Mouse (Mus musculus) heart, embryonic 16.5 days (tissue): Measurements from ENCODE around the gene Herc3. TPM values are rescaled to one million over a fixed set of nuclear protein-coding genes. Genes with fewer than 3 reads are reported as not detected.

Experiments
- ATAC-seq: fragments of 200-750 bp; cut with Nextera tagmentation; replicated peaks from 2 replicates; pipeline ENCODE4 v1.8.0; 2017; ENCODE audit warnings: moderate number of reproducible peaks; ENCODE audit not compliant: insufficient read depth, low FRiP score; ENCODE audit errors: extremely low read depth
- H3K27ac ChIP-seq: fragments of 300-500 bp; sonication (generic); 2 replicates; pipeline ENCODE4 v1.5.1; 2014; ENCODE audit warnings: mild to moderate bottlenecking, low read length, control low read depth, moderate library complexity
- H3K27me3 ChIP-seq: fragments of 300-500 bp; sonication (generic); 2 replicates; pipeline ENCODE4 v1.6.1; 2014; ENCODE audit warnings: low read length, mixed read lengths; ENCODE audit not compliant: control insufficient read depth, insufficient read depth
- H3K36me3 ChIP-seq: fragments of 300-500 bp; sonication (generic); 2 replicates; pipeline ENCODE4 v1.6.1; 2014; ENCODE audit not compliant: control insufficient read depth, insufficient read depth
- H3K4me1 ChIP-seq: fragments of 300-500 bp; sonication (generic); 2 replicates; pipeline ENCODE4 v1.6.1; 2014; ENCODE audit warnings: low read length, mixed read lengths; ENCODE audit not compliant: control insufficient read depth, insufficient read depth
- H3K4me2 ChIP-seq: fragments of 300-500 bp; sonication (generic); 2 replicates; pipeline ENCODE4 v1.6.1; 2014; ENCODE audit warnings: low read depth, mild to moderate bottlenecking, control low read depth, low read length
- H3K4me3 ChIP-seq: fragments of 300-500 bp; sonication (generic); 2 replicates; pipeline ENCODE4 v1.5.1; 2014; ENCODE audit warnings: mild to moderate bottlenecking, control low read depth, low read length
- H3K9ac ChIP-seq: fragments of 300-500 bp; sonication (generic); 2 replicates; pipeline ENCODE4 v1.6.1; 2014; ENCODE audit warnings: low read length, control low read depth
- H3K9me3 ChIP-seq: fragments of 300-500 bp; sonication (generic); replicated peaks from 2 replicates; pipeline ENCODE4 v1.6.1; 2016; ENCODE audit warnings: low read length; ENCODE audit not compliant: control insufficient read depth
- WGBS: fragments of 180-500 bp; shearing (Covaris S2); extraction: QIAGEN DNeasy Blood & Tissue Kit; methylation state at CpG from one replicate; pipeline ENCODE4 v1.1.7; 2014; 5-methylcytosine and 5-hydroxymethylcytosine counted together
- polyA plus RNA-seq: library from polyadenylated mRNA; unstranded; fragments of >200 nt; fragmentation: Nextera tagmentation; extraction: Ambion mirVana; gene quantifications from 2 replicates; pipeline ENCODE4 v1.2.1, GENCODE M21; 2015

Herc3 gene
- polyA plus RNA-seq, 1 experiment from 2014 or later, result 42.4 TPM

DNA sequence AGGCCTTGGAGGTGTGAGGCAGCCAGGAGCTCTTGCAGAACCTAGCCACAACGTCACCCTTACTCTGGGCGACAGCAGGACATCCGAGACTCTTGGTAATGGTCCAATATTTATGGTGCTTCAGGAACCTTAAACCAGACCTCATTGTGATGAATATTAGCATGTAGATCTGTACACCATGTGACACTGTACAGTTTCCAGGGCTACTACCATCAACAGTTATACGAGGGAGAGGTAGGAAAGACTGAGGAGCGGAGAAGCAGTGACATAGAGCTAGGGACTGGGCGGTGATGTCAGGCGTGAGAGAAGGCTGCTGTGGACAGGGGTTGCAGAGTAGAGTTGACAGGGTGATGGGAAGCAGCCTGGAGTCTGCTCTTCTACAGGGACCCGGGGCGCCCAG is 48.7 kb downstream of the Herc3 start:
- Histone ChIP-seq H3K36me3 (peaks cover 12% of the 10 kb centered on the region), H3K4me2 (no peak overlapping the region), H3K27me3 (no peaks in the 10 kb centered on the region), H3K27ac (no peak overlapping the region), H3K9me3 (no peaks in the 10 kb centered on the region), H3K4me3 (no peak overlapping the region), H3K4me1 (0 out of 2 replicates have a peak, but pooled peaks cover 4% of the 10 kb centered on the region), H3K9ac (no peak overlapping the region)
- WGBS, result 86% methylated on average over 9 of the region's 9 CpGs
- ATAC-seq, result no peak

DNA sequence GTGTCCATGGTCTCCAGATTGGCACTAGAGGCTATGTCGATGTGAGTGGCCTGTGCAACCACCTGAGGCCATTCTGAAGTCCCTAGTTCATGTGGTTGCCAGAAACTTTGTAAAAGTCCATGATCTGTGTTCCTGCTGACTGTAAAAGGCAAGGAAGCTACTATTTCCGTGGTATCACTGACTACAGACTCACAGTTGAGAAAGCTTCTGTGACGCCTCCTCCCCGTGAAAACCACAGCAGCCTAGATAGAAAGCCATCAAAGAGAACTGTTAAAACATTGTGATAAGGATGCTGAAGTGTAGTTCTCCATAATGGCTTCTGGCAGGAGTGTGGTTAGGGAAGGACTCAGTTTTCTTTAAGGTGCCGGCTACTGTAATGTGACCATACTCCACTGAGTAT is 49.6 kb downstream of the Herc3 start:
- WGBS, result 53% methylated on average over 5 of the region's 5 CpGs
- no peak overlapping the region for H3K27ac ChIP-seq
- no peak overlapping the region for H3K9ac ChIP-seq
- no peak; the same call in 1 of the 2 replicates for ATAC-seq
- peaks cover 11% of the 10 kb centered on the region; the same call in 1 of the 2 replicates for H3K36me3 ChIP-seq
- H3K27me3 ChIP-seq, result no peaks in the 10 kb centered on the region
- H3K9me3 ChIP-seq, result no peaks in the 10 kb centered on the region
- 0 out of 2 replicates have a peak, but pooled peaks cover 4% of the 10 kb centered on the region for H3K4me1 ChIP-seq
- H3K4me2 ChIP-seq, result no peak overlapping the region
- H3K4me3 ChIP-seq, result no peak overlapping the region

DNA sequence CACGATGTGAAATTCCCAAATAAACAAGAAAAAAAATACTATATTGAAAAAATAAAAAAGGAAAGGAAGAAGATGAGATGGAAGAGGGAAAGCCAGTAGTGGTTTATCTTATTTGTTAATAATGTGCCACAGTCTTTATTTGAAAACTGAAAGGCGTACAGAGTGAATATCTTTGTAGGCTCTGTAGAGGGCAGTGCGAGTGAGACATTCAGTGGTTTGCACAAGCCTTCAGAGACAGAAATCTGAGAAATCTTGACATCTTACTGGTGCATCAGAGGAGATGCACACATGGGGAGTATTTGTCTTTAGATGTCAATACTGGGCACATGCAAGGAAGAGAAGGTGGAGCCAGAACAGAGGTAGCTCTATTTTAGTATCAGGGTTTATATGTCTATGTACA is 50.1 kb downstream of the Herc3 start:
- no peaks in the 10 kb centered on the region for H3K27me3 ChIP-seq
- no peak overlapping the region for H3K9ac ChIP-seq
- H3K4me2 ChIP-seq, result no peak overlapping the region
- no peak for ATAC-seq
- no peaks in the 10 kb centered on the region for H3K9me3 ChIP-seq
- H3K27ac ChIP-seq, result no peak overlapping the region
- 0 out of 2 replicates have a peak, but pooled peaks cover 4% of the 10 kb centered on the region for H3K4me1 ChIP-seq
- H3K36me3 ChIP-seq, result peaks cover 8% of the 10 kb centered on the region; the same call in 1 of the 2 replicates
- no peak overlapping the region for H3K4me3 ChIP-seq
- WGBS, result 87% methylated on average over 3 of the region's 3 CpGs

DNA sequence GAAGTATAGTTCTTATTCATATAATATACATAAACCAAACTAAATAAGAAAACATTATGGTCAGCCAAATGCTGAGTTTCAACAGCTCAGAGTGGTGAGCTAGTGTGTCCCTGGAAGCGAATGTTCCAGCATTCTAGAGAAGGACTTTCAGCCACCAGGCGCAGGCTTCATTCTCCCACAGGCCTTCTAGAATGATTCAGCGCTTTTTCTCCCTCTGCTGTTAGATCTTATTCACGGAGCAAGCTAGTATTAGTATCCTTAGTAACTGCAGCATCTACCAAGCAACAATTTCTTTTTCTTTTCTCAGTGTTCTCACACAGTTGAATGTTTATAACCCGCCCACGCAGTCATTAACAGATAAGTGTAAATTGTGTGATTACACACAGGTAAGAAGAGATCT is 51.0 kb downstream of the Herc3 start:
- Histone ChIP-seq H3K4me3 (no peak overlapping the region), H3K27me3 (no peaks in the 10 kb centered on the region), H3K4me2 (no peak overlapping the region), H3K27ac (no peak overlapping the region), H3K36me3 (peaks cover 5% of the 10 kb centered on the region; the same call in 1 of the 2 replicates), H3K9me3 (no peaks in the 10 kb centered on the region), H3K9ac (no peak overlapping the region), H3K4me1 (0 out of 2 replicates have a peak, but pooled peaks cover 4% of the 10 kb centered on the region)
- no peak for ATAC-seq
- 74% methylated on average over 6 of the region's 6 CpGs for WGBS

DNA sequence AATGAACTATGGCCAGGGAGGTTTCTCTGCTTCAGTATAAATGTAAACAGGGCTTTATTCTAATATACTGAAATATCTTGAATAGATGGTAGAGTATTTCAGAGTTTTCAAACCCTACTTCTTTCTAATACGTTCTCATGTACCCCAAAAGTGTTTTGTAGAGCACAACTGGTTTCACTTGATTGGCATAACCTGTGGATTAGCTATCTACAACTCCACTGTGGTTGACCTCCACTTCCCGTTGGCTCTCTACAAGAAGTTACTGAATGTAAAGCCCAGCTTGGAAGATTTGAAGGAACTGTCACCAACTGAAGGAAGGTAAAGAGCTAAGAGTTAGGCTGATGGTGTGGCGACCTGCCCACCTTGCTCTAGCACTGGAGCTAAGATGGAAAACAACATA is 58.7 kb downstream of the Herc3 start:
- Histone ChIP-seq H3K4me2 (no peak overlapping the region), H3K9me3 (no peaks in the 10 kb centered on the region), H3K4me3 (no peak overlapping the region), H3K9ac (no peak overlapping the region), H3K36me3 (peaks cover 14% of the 10 kb centered on the region), H3K27me3 (no peaks in the 10 kb centered on the region), H3K4me1 (no peaks in the 10 kb centered on the region), H3K27ac (no peak overlapping the region)
- WGBS, result 83% methylated on average over 3 of the region's 3 CpGs
- ATAC-seq, result no peak

DNA sequence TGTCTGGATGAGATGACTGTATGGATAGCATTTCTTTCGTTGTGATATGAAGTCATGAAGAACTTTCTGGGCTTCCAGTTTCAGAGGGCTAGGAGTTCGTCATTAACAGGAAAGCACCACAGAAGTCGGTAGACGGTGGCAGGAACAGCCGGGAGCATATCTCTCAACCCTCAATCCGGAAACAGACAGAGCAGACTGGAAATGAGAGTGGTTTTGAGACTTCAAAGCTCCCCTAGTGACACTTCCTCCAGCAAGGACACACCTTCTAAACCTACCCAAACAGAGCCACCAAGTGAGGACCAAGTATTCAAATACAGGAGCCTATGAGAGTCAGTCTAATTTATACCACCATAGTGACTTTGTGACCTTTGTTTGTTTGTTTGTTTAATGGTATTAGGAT is 62.0 kb downstream of the Herc3 start:
- H3K4me2 ChIP-seq, result no peak overlapping the region
- no peaks in the 10 kb centered on the region for H3K27me3 ChIP-seq
- H3K9me3 ChIP-seq, result no peaks in the 10 kb centered on the region
- peaks cover 16% of the 10 kb centered on the region for H3K4me1 ChIP-seq
- H3K36me3 ChIP-seq, result peaks cover 17% of the 10 kb centered on the region
- no peak overlapping the region for H3K4me3 ChIP-seq
- H3K27ac ChIP-seq, result no peak overlapping the region
- WGBS, result 69% methylated on average over 6 of the region's 6 CpGs
- H3K9ac ChIP-seq, result no peak overlapping the region
- no peak for ATAC-seq

DNA sequence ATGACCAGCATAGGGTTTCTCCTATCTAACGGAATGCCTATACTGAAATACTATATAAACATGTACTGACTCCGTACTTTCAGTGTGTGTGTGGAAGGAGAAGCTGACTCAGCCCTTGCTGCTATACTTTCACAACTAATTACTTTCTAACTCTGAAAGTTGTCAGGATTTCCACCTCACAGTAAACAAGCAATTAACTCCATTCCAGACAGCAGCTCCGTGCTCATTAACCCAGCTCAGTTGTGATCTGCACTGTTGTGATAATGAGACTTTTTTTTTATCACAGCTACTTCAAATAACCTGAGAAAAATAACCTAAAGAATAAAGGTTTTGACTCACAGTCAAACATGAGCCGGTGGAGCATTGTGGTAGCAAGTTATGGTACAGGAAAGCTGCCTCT is 63.7 kb downstream of the Herc3 start:
- Histone ChIP-seq H3K4me2 (no peak overlapping the region), H3K27me3 (no peaks in the 10 kb centered on the region), H3K36me3 (peaks cover 21% of the 10 kb centered on the region), H3K27ac (no peak overlapping the region), H3K9me3 (no peaks in the 10 kb centered on the region), H3K4me3 (no peak overlapping the region), H3K4me1 (peaks cover 19% of the 10 kb centered on the region), H3K9ac (no peak overlapping the region)
- no peak for ATAC-seq
- 89% methylated on average over 4 of the region's 4 CpGs for WGBS

DNA sequence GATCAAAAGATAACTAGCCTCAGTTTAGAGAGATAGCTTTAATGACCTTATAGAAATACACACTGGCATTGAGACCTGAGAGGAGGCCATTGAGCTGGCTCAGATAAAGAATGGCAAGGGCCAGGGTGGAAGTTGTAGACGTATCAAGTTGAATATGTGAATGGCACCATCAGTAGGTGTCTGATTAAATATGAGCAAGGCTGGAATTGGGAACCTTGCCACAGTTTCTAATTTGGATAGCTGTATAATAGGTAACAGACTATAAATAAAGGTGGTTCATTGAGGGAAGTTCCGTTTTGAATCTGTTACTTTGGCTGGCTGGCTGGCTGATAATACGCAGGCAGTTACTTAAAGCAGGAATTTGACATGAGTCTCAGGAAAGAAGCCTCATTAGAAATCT is 65.4 kb downstream of the Herc3 start:
- H3K9ac ChIP-seq, result no peak overlapping the region
- no peak overlapping the region for H3K4me3 ChIP-seq
- H3K9me3 ChIP-seq, result no peaks in the 10 kb centered on the region
- ATAC-seq, result peak; percentile 72
- 32% methylated on average over 3 of the region's 3 CpGs for WGBS
- H3K4me1 ChIP-seq, result peaks cover 19% of the 10 kb centered on the region
- peak overlapping the region; percentile 77 for H3K27ac ChIP-seq
- no peak overlapping the region for H3K4me2 ChIP-seq
- no peaks in the 10 kb centered on the region for H3K27me3 ChIP-seq
- H3K36me3 ChIP-seq, result peaks cover 22% of the 10 kb centered on the region

DNA sequence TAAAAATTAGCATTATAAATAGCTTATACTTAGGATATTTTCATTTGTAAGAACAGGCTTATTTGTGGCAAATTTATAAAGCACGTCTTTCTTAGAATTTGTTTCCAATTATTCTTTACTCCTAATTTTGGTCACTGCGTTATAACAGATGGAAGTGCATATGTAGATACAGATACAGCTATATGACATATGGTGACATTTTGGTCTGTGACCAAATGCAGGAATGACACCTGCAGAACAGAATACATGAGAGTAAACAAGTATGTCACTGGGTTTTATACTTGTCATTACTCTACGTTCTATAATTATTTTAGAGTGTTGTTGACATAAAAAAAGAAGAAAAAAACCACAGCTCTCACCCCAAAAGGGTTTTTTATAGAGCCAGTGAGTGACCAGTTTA is 67.8 kb downstream of the Herc3 start:
- H3K27ac ChIP-seq, result no peak overlapping the region
- no peak for ATAC-seq
- peaks cover 19% of the 10 kb centered on the region for H3K4me1 ChIP-seq
- H3K9me3 ChIP-seq, result no peaks in the 10 kb centered on the region
- H3K4me2 ChIP-seq, result no peak overlapping the region
- 92% methylated on average over 3 of the region's 3 CpGs for WGBS
- H3K36me3 ChIP-seq, result peaks cover 22% of the 10 kb centered on the region
- H3K9ac ChIP-seq, result no peak overlapping the region
- no peak overlapping the region for H3K4me3 ChIP-seq
- H3K27me3 ChIP-seq, result no peaks in the 10 kb centered on the region
